Mouse (Mus musculus) erythroblast, embryonic 14.5 days (primary cell): ENCODE results near the gene Urm1.

Experiments used
- GATA1 ChIP-seq: IDR thresholded peaks from 2 replicates; pipeline ENCODE4 v1.6.1; 2012; ENCODE audit warnings: low read length, inconsistent platforms, mixed read lengths
- TAL1 ChIP-seq: IDR thresholded peaks from 3 replicates; pipeline ENCODE4 v1.6.1; 2012; ENCODE audit warnings: low read length, inconsistent platforms, mixed read lengths

DNA sequence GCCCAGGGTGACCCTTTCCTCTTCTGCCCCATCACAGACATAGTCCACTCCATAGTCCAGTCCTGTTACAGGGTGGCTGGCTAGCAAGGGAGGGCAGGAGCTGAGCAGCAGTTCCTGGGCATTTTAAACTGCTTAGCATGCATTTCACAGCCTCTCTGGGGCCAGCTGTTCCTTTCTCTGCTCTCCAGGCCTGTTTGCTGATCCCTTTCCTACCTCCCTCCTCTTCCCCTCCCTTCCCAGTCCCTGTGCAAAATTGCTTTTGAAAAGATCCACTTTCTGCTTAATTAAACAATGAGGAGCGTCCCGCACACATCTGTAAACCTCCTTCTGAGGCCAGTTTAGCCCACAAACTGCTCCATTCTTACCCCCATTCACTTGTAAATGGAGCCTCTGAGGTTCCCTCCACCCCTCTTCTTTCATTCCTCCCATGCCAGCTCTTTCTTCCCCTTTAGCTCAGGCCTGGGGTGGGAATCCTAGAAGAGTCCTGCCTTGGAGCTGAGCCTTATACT lies 15.6 kb downstream of the Urm1 start:
- TF ChIP-seq GATA1 (no peak), TAL1 (no peak)
